Mouse (Mus musculus): ENCODE data around the gene Tcf7. TPM values are rescaled to one million over a fixed set of nuclear protein-coding genes. Genes with fewer than 3 reads are reported as not detected.

Tcf7 gene
- polyA plus RNA-seq, 1 experiment from 2014 or later, result 6.9 TPM

- H3K27me3 ChIP-seq (ENCODE audit: control insufficient read depth, insufficient read depth, low read length), result no peaks in the 10 kb centered on the region; the same call in 1 of the 2 replicates
- H3K9ac ChIP-seq (ENCODE audit: low read depth, low read length), result no peak overlapping the region
- H3K27ac ChIP-seq (ENCODE audit: low read depth, low read length), result no peak overlapping the region
- no peaks in the 10 kb centered on the region for H3K36me3 ChIP-seq (ENCODE audit: control insufficient read depth, insufficient read depth, low read length)
- no peak for DNase-seq (ENCODE audit: low spot score)
- no peak overlapping the region for H3K4me3 ChIP-seq (ENCODE audit: low read depth, low read length)
- 75% methylated on average over 14 of the region's 14 CpGs for WGBS
- no peaks in the 10 kb centered on the region for H3K9me3 ChIP-seq (ENCODE audit: control insufficient read depth, low read length)
- no peak overlapping the region for H3K4me2 ChIP-seq (replicated peaks; ENCODE audit: low read depth, low read length)
- no peak for ATAC-seq (ENCODE audit: low FRiP score)
- H3K4me1 ChIP-seq (replicated peaks; ENCODE audit: control insufficient read depth, insufficient read depth, low read length), result no peaks in the 10 kb centered on the region
Observed at GRCm38 (mm10) chr11:52310709-52311108, 27.9 kb upstream of the Tcf7 start.

- no peak overlapping the region for H3K9ac ChIP-seq (ENCODE audit: low read depth, low read length)
- 55% methylated on average over 3 of the region's 3 CpGs for WGBS
- DNase-seq (ENCODE audit: low spot score), result no peak
- H3K4me1 ChIP-seq (replicated peaks; ENCODE audit: control insufficient read depth, insufficient read depth, low read length), result no peaks in the 10 kb centered on the region
- no peaks in the 10 kb centered on the region for H3K9me3 ChIP-seq (ENCODE audit: control insufficient read depth, low read length)
- H3K4me2 ChIP-seq (replicated peaks; ENCODE audit: low read depth, low read length), result no peak overlapping the region
- H3K4me3 ChIP-seq (ENCODE audit: low read depth, low read length), result no peak overlapping the region
- no peak for ATAC-seq (ENCODE audit: low FRiP score)
- no peak overlapping the region for H3K27ac ChIP-seq (ENCODE audit: low read depth, low read length)
- no peaks in the 10 kb centered on the region for H3K36me3 ChIP-seq (ENCODE audit: control insufficient read depth, insufficient read depth, low read length)
- H3K27me3 ChIP-seq (ENCODE audit: control insufficient read depth, insufficient read depth, low read length), result no peaks in the 10 kb centered on the region; the same call in 1 of the 2 replicates
Observed at GRCm38 (mm10) chr11:52309487-52309886, 26.7 kb upstream of the Tcf7 start.

- no peak for ATAC-seq (ENCODE audit: low FRiP score)
- Histone ChIP-seq H3K4me1 (replicated peaks; ENCODE audit: control insufficient read depth, insufficient read depth, low read length) (no peaks in the 10 kb centered on the region), H3K36me3 (ENCODE audit: control insufficient read depth, insufficient read depth, low read length) (no peaks in the 10 kb centered on the region), H3K4me2 (replicated peaks; ENCODE audit: low read depth, low read length) (no peak overlapping the region), H3K9me3 (ENCODE audit: control insufficient read depth, low read length) (no peaks in the 10 kb centered on the region), H3K27me3 (ENCODE audit: control insufficient read depth, insufficient read depth, low read length) (no peaks in the 10 kb centered on the region), H3K9ac (ENCODE audit: low read depth, low read length) (no peak overlapping the region), H3K27ac (ENCODE audit: low read depth, low read length) (no peak overlapping the region), H3K4me3 (ENCODE audit: low read depth, low read length) (no peak overlapping the region)
- no peak for DNase-seq (ENCODE audit: low spot score)
- 80% methylated on average over 7 of the region's 7 CpGs for WGBS
Observed at GRCm38 (mm10) chr11:52306431-52306830, 23.6 kb upstream of the Tcf7 start.

GRCm38 (mm10) chr11:52305266-52305665 is 22.5 kb upstream of the Tcf7 start:
- no peaks in the 10 kb centered on the region for H3K27me3 ChIP-seq (ENCODE audit: control insufficient read depth, insufficient read depth, low read length)
- H3K4me2 ChIP-seq (replicated peaks; ENCODE audit: low read depth, low read length), result no peak overlapping the region
- no peak overlapping the region for H3K27ac ChIP-seq (ENCODE audit: low read depth, low read length)
- no peaks in the 10 kb centered on the region for H3K36me3 ChIP-seq (ENCODE audit: control insufficient read depth, insufficient read depth, low read length)
- 59% methylated on average over 4 of the region's 4 CpGs for WGBS
- DNase-seq (ENCODE audit: low spot score) (no peak), ATAC-seq (ENCODE audit: low FRiP score) (no peak)
- no peak overlapping the region for H3K9ac ChIP-seq (ENCODE audit: low read depth, low read length)
- no peaks in the 10 kb centered on the region for H3K4me1 ChIP-seq (replicated peaks; ENCODE audit: control insufficient read depth, insufficient read depth, low read length)
- H3K4me3 ChIP-seq (ENCODE audit: low read depth, low read length), result no peak overlapping the region
- no peaks in the 10 kb centered on the region for H3K9me3 ChIP-seq (ENCODE audit: control insufficient read depth, low read length)

- no peaks in the 10 kb centered on the region for H3K27me3 ChIP-seq (ENCODE audit: control insufficient read depth, insufficient read depth, low read length)
- ATAC-seq (ENCODE audit: low FRiP score), result no peak
- no peak overlapping the region for H3K4me2 ChIP-seq (replicated peaks; ENCODE audit: low read depth, low read length)
- H3K4me3 ChIP-seq (ENCODE audit: low read depth, low read length), result no peak overlapping the region
- H3K9ac ChIP-seq (ENCODE audit: low read depth, low read length), result no peak overlapping the region
- no peaks in the 10 kb centered on the region for H3K9me3 ChIP-seq (ENCODE audit: control insufficient read depth, low read length)
- WGBS, result 88% methylated on average over 3 of the region's 3 CpGs
- no peak for DNase-seq (ENCODE audit: low spot score)
- H3K4me1 ChIP-seq (replicated peaks; ENCODE audit: control insufficient read depth, insufficient read depth, low read length), result no peaks in the 10 kb centered on the region
- no peak overlapping the region for H3K27ac ChIP-seq (ENCODE audit: low read depth, low read length)
- no peaks in the 10 kb centered on the region for H3K36me3 ChIP-seq (ENCODE audit: control insufficient read depth, insufficient read depth, low read length)
Observed at GRCm38 (mm10) chr11:52302668-52303067, 19.9 kb upstream of the Tcf7 start.

- ATAC-seq (ENCODE audit: low FRiP score) (no peak), DNase-seq (ENCODE audit: low spot score) (no peak)
- Histone ChIP-seq H3K4me2 (replicated peaks; ENCODE audit: low read depth, low read length) (no peak overlapping the region), H3K9ac (ENCODE audit: low read depth, low read length) (no peak overlapping the region), H3K4me3 (ENCODE audit: low read depth, low read length) (no peak overlapping the region), H3K9me3 (ENCODE audit: control insufficient read depth, low read length) (no peaks in the 10 kb centered on the region), H3K4me1 (replicated peaks; ENCODE audit: control insufficient read depth, insufficient read depth, low read length) (no peaks in the 10 kb centered on the region), H3K27ac (ENCODE audit: low read depth, low read length) (no peak overlapping the region), H3K27me3 (ENCODE audit: control insufficient read depth, insufficient read depth, low read length) (no peaks in the 10 kb centered on the region), H3K36me3 (ENCODE audit: control insufficient read depth, insufficient read depth, low read length) (no peaks in the 10 kb centered on the region)
- WGBS, result 58% methylated on average over 7 of the region's 7 CpGs
Observed at GRCm38 (mm10) chr11:52299687-52300086, 16.9 kb upstream of the Tcf7 start.

GRCm38 (mm10) chr11:52298955-52299354 is 16.1 kb upstream of the Tcf7 start:
- no peak overlapping the region for H3K4me3 ChIP-seq (ENCODE audit: low read depth, low read length)
- no peaks in the 10 kb centered on the region for H3K9me3 ChIP-seq (ENCODE audit: control insufficient read depth, low read length)
- no peak for ATAC-seq (ENCODE audit: low FRiP score)
- no peaks in the 10 kb centered on the region for H3K27me3 ChIP-seq (ENCODE audit: control insufficient read depth, insufficient read depth, low read length)
- no peaks in the 10 kb centered on the region for H3K36me3 ChIP-seq (ENCODE audit: control insufficient read depth, insufficient read depth, low read length)
- no peak overlapping the region for H3K27ac ChIP-seq (ENCODE audit: low read depth, low read length)
- no peak overlapping the region for H3K4me2 ChIP-seq (replicated peaks; ENCODE audit: low read depth, low read length)
- 78% methylated on average over 9 of the region's 9 CpGs for WGBS
- H3K9ac ChIP-seq (ENCODE audit: low read depth, low read length), result no peak overlapping the region
- no peaks in the 10 kb centered on the region for H3K4me1 ChIP-seq (replicated peaks; ENCODE audit: control insufficient read depth, insufficient read depth, low read length)
- no peak for DNase-seq (ENCODE audit: low spot score)

- Histone ChIP-seq H3K27ac (ENCODE audit: low read depth, low read length) (no peak overlapping the region), H3K27me3 (ENCODE audit: control insufficient read depth, insufficient read depth, low read length) (no peaks in the 10 kb centered on the region), H3K9ac (ENCODE audit: low read depth, low read length) (no peak overlapping the region), H3K4me2 (replicated peaks; ENCODE audit: low read depth, low read length) (no peak overlapping the region), H3K36me3 (ENCODE audit: control insufficient read depth, insufficient read depth, low read length) (no peaks in the 10 kb centered on the region), H3K9me3 (ENCODE audit: control insufficient read depth, low read length) (no peaks in the 10 kb centered on the region), H3K4me3 (ENCODE audit: low read depth, low read length) (no peak overlapping the region), H3K4me1 (replicated peaks; ENCODE audit: control insufficient read depth, insufficient read depth, low read length) (no peaks in the 10 kb centered on the region)
- peak; percentile 84 for DNase-seq (ENCODE audit: low spot score)
- 11% methylated on average over 9 of the region's 9 CpGs for WGBS
- ATAC-seq (ENCODE audit: low FRiP score), result no peak
Observed at GRCm38 (mm10) chr11:52297352-52297751, 14.5 kb upstream of the Tcf7 start.

GRCm38 (mm10) chr11:52294103-52294502 is 11.3 kb upstream of the Tcf7 start:
- no peak overlapping the region for H3K4me3 ChIP-seq (ENCODE audit: low read depth, low read length)
- no peaks in the 10 kb centered on the region for H3K9me3 ChIP-seq (ENCODE audit: control insufficient read depth, low read length)
- WGBS, result 86% methylated on average over 9 of the region's 9 CpGs
- DNase-seq (ENCODE audit: low spot score) (no peak), ATAC-seq (ENCODE audit: low FRiP score) (no peak)
- H3K27me3 ChIP-seq (ENCODE audit: control insufficient read depth, insufficient read depth, low read length), result no peaks in the 10 kb centered on the region
- no peak overlapping the region for H3K4me2 ChIP-seq (replicated peaks; ENCODE audit: low read depth, low read length)
- no peaks in the 10 kb centered on the region for H3K36me3 ChIP-seq (ENCODE audit: control insufficient read depth, insufficient read depth, low read length)
- H3K4me1 ChIP-seq (replicated peaks; ENCODE audit: control insufficient read depth, insufficient read depth, low read length), result no peaks in the 10 kb centered on the region
- no peak overlapping the region for H3K27ac ChIP-seq (ENCODE audit: low read depth, low read length)
- H3K9ac ChIP-seq (ENCODE audit: low read depth, low read length), result no peak overlapping the region

Data from hindbrain, embryonic 11.5 days (tissue).